Mouse (Mus musculus) naive thymus-derived CD4-positive, alpha-beta T cell, adult 2 months (primary cell): ENCODE measurements at regions not wholly inside any gene's neighbourhood (a gene's known extent, or its start where the extent isn't known, plus 50 kb on each side); places are given as distances from the start of the nearest gene placed in this dataset.
"Not testable (repeated sequence)": the region's sequence is repeated elsewhere in the genome, so short reads cannot be mapped to it uniquely, and the experiment has no call there.

ENCODE experiments used
- DNase-seq: peaks from one replicate; pipeline ENCODE4 v3.0.0-alpha.2; 2011; ENCODE audit warnings: low read depth

GRCm38 (mm10) chr2:78418561-78419338 is 449.2 kb upstream of the Ube2e3 start:
- DNase-seq: no peak

GRCm38 (mm10) chr2:78416574-78417109 is 451.3 kb upstream of the Ube2e3 start:
- DNase-seq: no peak

GRCm38 (mm10) chr2:78412985-78413384 is 454.9 kb upstream of the Ube2e3 start:
- no peak for DNase-seq

GRCm38 (mm10) chr2:78403890-78404289 is 457.7 kb upstream of the Cwc22 start:
- no peak for DNase-seq

- DNase-seq: no peak
These were observed 453.1 kb upstream of the Cwc22 start for GRCm38 (mm10) chr2:78399236-78399635.

GRCm38 (mm10) chr2:78396924-78397323 is 450.7 kb upstream of the Cwc22 start:
- no peak for DNase-seq

GRCm38 (mm10) chr2:78393090-78393489 is 446.9 kb upstream of the Cwc22 start:
- DNase-seq: no peak

- DNase-seq: no peak
These were observed 446.2 kb upstream of the Cwc22 start for GRCm38 (mm10) chr2:78392425-78392824.

- no peak for DNase-seq
These were observed 441.8 kb upstream of the Cwc22 start for GRCm38 (mm10) chr2:78388001-78388400.

GRCm38 (mm10) chr2:78381234-78381633 is 435.1 kb upstream of the Cwc22 start:
- no peak for DNase-seq

GRCm38 (mm10) chr2:78331736-78332475 is 385.7 kb upstream of the Cwc22 start:
- DNase-seq: no peak

GRCm38 (mm10) chr2:78326091-78326490 is 379.9 kb upstream of the Cwc22 start:
- DNase-seq: no peak

GRCm38 (mm10) chr2:78322216-78322965 is 376.2 kb upstream of the Cwc22 start:
- DNase-seq: no peak

- DNase-seq: no peak
These were observed 365.8 kb upstream of the Cwc22 start for GRCm38 (mm10) chr2:78311766-78312491.

- DNase-seq: no peak
These were observed 363.2 kb upstream of the Cwc22 start for GRCm38 (mm10) chr2:78309361-78309760.

- DNase-seq: no peak
These were observed 360.7 kb upstream of the Cwc22 start for GRCm38 (mm10) chr2:78306897-78307296.

GRCm38 (mm10) chr2:78291665-78292064 is 345.5 kb upstream of the Cwc22 start:
- DNase-seq: no peak

- DNase-seq: no peak
These were observed 338.6 kb upstream of the Cwc22 start for GRCm38 (mm10) chr2:78284806-78285205.

GRCm38 (mm10) chr2:78283605-78284004 is 337.4 kb upstream of the Cwc22 start:
- DNase-seq: no peak

- not testable (repeated sequence) for DNase-seq
These were observed 335.7 kb upstream of the Cwc22 start for GRCm38 (mm10) chr2:78281846-78282245.

GRCm38 (mm10) chr2:78280219-78280915 is 334.2 kb upstream of the Cwc22 start:
- no peak for DNase-seq
